Mouse (Mus musculus): ENCODE data around the gene Mef2c.

Mef2c gene

DNA sequence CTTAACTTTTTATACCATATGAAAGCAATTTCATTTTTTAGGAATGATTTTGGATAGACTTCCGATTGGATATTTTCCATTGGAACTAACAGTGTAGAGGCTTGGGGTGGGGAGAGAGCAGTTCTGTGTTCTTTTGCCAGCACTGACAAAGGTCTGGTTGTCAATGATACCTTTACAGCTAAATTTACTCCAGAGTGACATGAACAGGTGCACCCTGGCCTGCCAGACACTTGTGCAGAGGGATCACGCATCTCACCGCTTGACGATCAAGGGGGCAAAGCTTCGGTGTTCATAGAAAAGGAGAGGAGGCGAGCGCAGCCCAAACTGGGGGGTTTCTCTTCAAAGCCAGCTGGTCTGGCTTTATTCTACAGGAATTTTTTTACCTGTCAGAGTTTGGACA, at the start of gene Mef2c:
Mef2c (plus strand) TSS at position 116 of the 400 bp plus-strand sequence.
- DNase-seq (ENCODE audit: extremely low read depth, low read depth) = no peak

DNA sequence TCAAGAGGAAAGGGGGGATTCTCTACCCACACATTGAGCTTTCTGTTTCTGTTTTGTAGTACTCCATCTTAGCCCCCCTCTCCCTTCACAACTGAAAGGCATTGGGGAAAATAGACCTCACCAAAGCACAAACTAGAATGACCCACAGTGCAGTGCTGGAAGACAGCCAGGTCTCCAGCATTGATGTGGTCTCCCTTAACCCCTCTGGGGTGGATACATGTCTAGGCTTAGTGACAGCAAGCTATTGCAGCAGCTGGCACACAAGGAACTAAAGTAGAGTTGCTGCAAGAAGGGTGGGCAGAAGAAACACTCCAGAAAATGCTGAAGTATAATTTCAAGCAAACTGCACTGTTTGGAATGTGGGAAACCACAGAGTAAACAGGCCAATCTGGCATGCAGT, 45.1 kb upstream of the Mef2c start:
- DNase-seq (ENCODE audit: extremely low read depth, low read depth) = no peak

DNA sequence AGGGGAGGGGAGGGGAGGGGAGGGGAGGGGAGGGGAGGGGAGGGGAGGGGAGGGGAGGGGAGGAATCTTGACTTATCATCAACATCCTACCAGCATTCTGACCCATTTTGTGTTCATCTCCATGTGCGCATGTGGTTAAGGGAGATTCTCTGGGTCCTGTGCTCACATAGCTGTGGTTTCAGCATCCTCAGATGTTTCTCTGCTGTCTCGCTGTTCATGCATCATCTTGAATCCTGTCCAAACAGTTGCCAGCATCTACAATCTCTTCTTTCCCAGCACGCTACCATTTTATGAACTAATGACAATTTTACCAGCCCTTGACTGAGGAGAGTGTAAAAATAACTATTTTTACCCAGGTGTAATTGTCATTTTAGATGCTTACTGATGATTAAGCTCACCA, 44.2 kb upstream of the Mef2c start:
- DNase-seq (ENCODE audit: extremely low read depth, low read depth) = no peak

DNA sequence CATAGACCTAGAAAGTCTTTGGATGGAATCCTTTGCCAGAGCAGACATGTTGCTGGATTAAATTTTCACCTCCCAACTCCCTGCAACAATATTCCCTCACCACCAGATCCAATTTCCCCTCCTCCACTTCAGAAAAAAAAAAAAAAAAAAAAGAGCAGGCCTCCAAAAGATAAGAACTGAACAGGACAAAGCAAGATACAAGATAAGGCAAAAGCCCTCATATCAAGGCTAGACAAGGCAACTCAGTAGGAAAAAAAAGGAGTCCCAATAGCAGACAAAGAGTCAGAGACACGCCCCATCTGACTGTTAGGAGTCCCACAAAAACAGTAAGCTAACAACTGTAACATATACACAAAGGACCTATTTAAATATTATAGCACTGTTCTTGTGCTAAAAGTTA, 43.2 kb upstream of the Mef2c start:
- DNase-seq (ENCODE audit: extremely low read depth, low read depth) = no peak

DNA sequence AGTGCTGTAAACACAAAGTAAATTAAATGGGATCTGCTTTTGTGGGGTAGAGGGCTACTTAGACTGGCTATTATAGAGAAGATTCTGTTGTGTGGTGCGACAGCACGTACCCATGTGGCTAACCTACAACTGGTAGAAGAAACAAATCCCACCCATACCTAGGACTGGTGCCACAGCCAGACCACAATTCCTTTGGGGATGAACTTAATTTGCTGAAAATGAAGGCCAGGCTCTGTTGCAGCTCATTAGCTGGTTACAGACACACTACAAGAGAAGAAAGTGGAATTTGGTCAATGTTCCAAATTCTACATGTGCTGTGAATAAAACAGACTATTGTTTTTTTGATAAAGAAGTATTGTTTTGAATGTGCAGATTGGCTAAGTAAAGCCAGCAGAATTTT, 42.3 kb upstream of the Mef2c start:
- no peak for DNase-seq (ENCODE audit: extremely low read depth, low read depth)

DNA sequence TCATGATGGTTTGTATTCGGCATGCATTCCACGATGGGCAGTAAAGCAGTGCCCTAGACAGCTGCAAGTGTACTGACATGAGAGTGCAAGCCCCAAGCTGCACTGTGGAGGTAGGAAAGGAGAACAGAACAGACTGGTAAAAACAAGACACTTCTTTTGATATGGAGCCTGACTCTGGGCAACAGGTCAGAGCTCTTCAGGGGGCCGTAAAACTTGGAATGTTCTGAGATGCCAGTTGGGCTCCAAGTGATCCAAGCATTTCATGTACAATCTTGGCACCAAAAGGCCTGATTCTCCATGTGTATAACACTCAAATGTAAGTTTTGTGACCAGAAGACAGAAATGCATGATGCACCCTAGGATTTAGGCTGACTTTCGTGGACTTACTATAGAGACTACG, 37.1 kb upstream of the Mef2c start:
- no peak for DNase-seq (ENCODE audit: extremely low read depth, low read depth)

DNA sequence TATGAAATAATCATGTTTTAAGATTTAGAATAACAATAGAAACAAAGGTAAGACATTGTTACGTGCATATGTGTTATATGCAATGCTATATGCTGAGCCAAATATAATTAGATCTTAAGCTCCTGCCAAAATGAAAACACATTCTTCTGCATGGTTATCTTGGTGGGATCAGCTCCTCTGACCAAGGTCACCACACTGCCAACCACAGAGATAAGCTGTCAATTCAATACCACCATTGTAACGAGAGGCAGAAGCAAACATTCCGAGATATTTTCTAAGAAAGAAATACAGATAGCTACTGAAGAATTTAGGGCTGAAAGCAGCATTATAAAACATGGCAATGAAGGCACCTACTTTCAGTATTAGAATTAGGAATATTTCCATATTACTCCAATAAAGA, 35.0 kb upstream of the Mef2c start:
- no peak for DNase-seq (ENCODE audit: extremely low read depth, low read depth)

DNA sequence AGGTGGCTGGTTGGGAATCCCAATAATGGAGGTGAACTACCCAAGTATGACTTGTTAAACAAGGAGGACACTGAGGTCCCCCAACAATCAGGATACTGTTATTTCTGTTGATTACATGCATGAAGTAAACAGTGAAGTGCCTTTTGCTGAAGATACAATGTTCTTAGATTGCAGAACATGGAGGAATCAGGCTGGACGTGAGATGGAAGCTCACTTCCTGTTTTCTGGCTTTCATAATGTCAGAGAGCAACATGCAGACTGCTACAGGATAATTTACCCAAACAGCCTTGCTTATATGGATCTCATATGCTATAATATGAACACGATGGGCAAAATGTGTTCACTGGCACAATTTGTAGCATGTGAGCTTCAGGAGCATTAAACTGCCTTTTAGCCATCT, 30.1 kb upstream of the Mef2c start:
- DNase-seq (ENCODE audit: extremely low read depth, low read depth) = no peak

DNA sequence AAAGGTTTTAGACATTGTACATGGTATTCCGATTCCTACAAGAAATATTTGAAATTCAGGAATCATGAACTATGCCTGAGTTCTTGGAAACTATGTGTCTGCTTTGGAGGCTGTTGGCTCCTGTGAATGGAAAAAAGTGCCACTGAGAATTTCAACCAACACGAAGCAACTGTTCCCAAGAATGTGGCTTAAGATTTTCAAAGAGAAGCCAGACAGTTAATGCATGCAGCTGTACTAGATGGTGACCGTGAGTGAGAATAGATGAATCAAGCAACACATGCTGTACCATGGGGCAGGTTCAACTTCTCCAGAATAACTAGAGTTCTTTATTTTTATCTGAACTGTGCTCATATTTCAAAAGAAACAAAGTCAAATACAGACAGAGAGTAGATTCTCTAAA, 23.4 kb upstream of the Mef2c start:
- DNase-seq (ENCODE audit: extremely low read depth, low read depth) = no peak

DNA sequence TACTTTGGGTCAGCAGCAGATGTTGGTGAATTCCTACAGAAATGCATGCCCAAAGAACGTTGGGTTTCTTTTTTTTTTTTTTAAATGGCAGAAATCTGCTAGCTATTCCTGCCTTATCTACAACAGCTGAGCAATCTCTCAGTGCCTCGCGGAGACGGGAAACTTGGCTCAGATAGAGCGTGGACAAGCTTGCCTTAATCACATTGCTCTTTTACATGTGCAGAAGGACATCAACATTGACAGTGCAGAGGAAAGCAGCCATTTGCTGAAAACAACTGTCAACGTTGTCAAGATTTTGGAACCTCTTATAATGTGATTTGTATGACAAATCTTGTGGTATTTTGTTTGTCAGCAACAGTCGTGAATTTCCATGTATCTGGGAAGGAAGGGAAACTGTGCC, 22.5 kb upstream of the Mef2c start:
- DNase-seq (ENCODE audit: extremely low read depth, low read depth) = no peak

DNA sequence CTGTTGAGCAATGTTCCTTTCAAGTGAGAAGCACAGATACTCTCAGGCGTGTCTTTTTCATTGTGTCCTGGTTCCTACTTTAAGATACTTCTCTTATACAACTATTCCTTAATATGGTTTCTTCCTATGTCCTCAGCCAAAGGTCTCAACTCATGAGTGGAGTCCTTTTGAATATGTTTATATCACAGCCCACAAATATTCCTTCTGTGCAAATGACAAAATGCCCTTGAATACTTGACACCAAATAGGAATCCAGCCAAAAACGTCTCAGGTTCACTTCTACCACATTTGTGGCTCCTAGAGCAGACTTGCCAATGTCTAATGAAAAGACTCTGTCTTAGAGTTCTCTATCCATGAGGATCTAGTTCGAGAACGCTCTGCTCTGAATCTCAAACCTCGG, 21.7 kb upstream of the Mef2c start:
- DNase-seq (ENCODE audit: extremely low read depth, low read depth) = no peak

DNA sequence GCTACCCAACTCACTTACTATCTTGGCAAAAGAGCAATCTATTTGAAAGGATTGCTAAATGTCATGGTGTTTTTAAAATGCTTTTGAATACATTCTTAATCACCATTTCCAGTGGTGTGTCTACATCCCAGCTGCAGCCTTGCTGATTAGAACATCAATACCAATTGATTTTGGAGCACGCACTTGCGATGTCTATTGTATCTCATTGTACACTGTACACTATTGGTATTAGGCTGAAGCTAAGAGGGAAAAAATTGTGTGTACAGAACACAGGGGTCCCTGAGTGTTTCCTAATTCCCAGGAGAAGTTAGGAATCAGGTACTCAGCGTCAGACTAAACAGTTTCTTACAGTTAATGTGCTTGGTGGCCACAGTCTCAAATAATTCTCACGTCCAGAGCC, 19.6 kb upstream of the Mef2c start:
- no peak for DNase-seq (ENCODE audit: extremely low read depth, low read depth)

DNA sequence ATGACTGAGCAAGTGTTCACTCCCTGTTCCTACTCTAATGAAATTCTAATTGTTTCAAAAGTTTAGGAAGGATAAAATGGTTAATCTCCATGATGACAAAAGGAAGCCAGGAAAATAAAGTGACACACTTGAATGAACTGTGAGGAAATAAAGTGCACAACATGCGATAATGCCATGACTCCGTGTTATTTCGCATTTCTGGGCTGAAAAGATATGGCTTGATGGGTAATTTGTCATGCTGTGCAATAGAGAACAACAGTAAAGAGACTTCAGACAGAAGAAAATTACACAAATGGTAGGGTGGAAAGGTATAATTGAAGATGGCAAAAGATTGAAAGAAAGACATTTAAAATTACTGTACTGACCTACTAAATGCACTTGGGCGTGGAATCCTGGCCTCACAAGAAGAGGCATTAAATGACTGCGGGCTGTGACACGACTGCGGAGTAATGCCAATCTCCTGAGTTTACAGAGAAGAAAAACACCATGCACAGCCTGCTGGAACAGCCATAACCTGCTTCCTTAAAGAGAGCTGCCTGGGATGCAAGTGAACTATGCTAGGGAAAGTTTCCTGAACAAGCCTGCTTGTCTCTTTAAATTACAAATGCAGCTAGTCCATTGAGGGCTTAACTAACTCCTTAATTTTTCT, 19.0 kb upstream of the Mef2c start:
- DNase-seq (ENCODE audit: extremely low read depth, low read depth) = no peak

DNA sequence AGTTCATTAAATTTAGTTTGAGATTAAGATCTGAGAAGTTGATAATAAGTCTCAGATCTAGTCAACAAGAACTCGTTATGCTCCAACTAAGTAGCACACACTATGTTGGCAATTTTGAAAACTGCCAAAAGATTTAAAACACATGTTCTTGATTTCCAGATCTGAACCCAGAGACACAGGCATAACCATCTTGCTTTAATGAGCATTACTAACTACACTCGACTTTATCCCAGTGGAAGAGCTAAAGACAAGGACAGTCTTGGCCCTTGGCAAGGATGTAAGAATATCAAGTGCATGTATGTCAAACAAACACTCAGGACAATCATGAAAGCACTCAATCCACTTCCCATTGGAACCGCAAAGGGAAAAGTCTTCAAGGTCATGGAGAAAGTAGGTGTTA, 11.8 kb upstream of the Mef2c start:
- DNase-seq (ENCODE audit: extremely low read depth, low read depth) = no peak

DNA sequence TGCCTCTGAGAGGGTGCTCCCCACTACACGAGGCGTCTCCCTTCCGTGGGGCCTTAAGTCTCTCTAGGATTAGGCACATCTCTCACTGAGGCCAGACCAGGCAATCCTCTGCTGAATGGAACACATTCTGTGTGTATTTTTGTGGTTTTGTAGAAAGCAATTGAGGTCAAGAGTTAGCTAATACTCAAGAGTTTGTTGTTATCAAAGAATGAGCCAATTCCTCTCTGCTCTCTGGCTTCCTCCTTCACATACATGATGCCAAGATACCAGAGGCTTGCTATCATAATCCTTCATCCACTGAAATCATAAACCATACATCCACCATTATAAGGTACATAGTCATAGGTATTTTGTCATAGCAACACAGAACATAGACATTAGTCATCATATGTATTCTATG, 6.1 kb upstream of the Mef2c start:
- DNase-seq (ENCODE audit: extremely low read depth, low read depth) = no peak

DNA sequence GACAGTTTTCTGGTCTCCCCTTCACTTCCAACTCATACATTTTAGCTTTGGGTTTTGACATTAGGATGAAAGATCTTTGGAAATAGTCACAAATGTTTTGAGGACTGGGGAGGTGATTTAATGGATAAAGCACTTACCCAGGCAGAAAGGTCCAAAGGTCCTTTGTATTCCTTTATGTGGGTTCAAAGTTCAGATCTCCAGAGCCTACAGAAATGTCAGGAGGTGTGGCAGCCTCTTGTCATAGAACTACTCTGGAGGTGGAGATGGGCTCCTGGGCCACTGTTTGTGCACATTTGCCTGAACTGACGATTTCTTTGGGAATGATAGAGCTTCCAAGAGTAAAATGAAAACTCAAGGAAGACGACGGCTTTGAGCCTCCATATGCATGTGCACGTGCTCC, 4.3 kb upstream of the Mef2c start:
- no peak for DNase-seq (ENCODE audit: extremely low read depth, low read depth)

DNA sequence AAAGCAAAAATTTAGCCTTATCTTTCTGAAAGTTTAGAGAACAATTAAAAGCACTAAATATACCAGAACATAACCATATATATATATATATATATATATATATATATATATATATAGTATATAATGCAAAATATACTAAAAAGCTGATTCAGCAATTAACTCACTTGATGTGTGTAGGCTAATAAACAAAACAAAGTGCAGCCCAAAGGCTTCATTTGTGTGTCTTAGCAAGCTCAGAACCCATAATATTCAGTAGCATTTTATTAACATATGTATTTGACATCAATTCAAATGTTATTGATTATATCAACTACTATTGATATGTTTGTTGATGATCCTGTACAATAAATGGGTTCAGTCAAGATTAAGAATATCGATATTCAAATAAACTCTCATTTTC, 3.9 kb downstream of the Mef2c start:
- no peak for DNase-seq (ENCODE audit: extremely low read depth, low read depth)

DNA sequence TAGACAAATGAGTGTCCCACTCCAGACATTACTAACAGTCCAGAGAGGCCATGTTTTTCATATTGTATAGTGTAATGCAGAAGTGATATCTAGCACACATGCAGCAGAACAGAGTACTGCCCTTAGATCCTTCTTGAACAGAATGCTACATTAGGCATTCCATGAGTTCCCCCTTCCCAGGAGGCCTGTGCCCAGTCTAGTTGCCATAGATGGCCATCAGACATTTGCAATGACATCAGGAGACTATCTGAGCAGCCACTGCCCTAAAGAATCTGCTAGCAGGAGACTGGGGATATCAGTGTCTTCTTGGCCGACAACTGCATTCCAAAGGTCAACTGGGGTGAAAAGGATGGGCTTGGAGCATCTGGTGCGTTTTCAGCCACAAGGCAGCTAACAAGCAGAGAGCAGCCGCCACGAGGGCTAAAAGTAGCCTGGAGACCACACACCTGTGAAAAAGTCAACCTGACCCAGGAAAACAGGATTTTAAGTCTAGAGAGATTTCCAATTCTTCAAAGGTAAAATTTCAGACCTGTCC, 11.2 kb downstream of the Mef2c start:
- no peak for DNase-seq (ENCODE audit: extremely low read depth, low read depth)

DNA sequence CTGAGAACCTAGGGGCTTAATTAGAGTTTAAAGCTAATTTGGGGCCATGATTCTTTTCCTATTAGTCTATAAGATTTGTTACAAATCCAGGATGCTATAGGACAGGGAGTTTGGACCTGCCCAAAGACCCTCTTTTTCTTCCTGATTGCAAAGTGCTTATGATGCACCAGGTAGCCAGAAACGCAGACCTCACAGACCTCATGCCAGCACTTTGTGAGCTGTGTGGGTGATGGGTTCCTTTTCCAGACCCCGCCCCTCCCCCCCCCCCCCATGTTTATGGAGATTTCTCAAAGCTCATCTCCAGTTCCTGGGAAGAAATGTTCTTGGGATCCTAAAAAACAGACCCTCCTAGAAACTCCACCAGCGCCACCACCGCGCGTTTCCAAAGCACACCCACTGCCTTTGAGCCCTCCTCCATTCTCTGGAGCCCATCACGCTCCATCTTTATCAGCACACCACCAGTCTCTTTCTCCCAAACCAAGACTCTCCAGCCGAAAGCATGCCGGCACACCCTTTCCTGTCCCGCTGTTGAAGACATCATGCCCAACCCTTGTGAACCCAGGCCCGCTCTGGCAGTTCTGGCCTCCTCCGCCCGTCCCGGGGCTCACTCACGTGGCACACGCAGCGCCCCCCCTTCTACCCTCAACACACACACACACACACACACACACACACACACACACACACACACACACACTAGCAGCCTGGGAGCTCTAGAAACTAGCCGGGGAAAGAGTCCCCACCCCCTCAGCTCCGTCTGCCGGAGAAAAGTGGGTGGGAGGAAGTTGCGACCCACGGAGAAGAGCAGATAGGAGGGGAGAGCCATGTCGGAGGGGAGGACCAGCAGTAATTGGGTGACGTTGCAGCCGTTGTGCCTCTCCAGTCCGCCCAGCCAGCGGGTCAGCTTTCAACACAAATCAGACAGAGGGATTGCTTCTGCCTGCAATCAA, 14.1 kb downstream of the Mef2c start:
- peak; percentile 66 for DNase-seq (ENCODE audit: extremely low read depth, low read depth)

DNA sequence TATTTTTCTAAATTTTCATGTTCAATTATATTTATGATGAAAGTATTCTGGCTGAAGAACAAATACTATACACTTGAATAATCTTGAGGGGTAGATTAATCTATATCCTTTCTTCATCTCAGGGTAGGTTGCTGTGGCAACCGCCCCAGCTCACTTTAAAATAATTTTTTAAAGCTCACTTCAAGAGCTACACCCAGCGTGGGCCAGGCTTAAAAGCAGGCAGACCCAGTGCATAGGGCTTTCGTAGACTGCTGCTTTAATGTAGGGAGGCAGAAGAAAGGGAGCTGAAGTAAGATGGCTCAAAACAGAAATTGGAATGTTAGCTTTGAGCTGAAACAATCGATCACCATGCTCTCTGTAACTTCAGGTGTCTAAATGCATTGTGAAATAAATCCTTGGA, 17.0 kb downstream of the Mef2c start:
- DNase-seq (ENCODE audit: extremely low read depth, low read depth) = no peak

DNA sequence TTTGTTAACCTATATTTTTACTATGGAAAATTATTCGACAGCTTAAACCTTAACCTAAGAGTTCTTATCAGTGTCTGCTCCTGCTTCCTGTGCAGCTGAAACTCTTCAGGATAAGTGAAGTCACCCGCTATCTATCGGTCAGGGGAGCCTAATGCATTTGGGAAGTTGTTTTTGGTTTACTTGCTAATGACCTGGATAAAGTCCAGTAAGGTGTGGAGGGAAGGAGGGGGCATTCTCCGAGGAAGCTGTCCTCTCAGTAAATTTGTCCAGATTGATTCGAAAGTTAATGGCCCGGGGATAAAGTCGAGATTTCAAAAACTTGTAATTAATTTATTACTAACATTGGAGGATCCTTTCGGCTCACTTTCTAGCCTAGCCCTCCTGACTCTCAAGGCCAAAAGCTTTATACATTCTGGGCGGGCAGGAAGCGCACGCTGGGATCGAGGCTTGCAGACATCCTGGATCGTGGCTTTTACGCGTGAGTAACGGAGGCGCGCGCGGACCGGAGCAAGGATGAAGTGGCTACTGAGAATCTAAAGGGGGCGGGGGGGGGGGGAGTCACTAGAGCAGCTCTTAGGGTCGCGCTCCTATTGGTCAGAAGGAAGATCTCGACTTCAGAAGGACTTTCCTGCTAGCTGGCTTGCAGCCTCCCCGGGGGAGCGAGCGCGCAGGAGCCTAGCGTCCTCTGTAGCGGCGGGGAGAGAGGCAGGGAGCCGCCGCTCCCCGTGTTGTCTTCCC, 19.6 kb downstream of the Mef2c start:
- DNase-seq (ENCODE audit: extremely low read depth, low read depth) = no peak

Data from MEL-GATA-1-ER (cell line).